Mouse (Mus musculus): ENCODE data around the gene Abhd16b. TPM values are rescaled to one million over a fixed set of nuclear protein-coding genes. Genes with fewer than 3 reads are reported as not detected.

Gene Abhd16b
- polyA plus RNA-seq, 1 experiment: not detected

- TF ChIP-seq POLR2A (IDR thresholded peaks at IDR 0.05; ENCODE audit: borderline replicate concordance, insufficient read depth, low read length) (no peak), CTCF (IDR thresholded peaks at IDR 0.05; ENCODE audit: borderline replicate concordance, insufficient read depth, low read depth, low read length) (no peak)
- WGBS: 75% methylated on average over 5 of the region's 5 CpGs
- no peak overlapping the region for H3K4me3 ChIP-seq (replicated peaks; ENCODE audit: insufficient read depth, low read depth, low read length)
- H3K4me1 ChIP-seq (ENCODE audit: control insufficient read depth, insufficient read depth, low read length): peaks cover 3% of the 10 kb centered on the region; the same call in 1 of the 2 replicates
- no peaks in the 10 kb centered on the region for H3K27me3 ChIP-seq (ENCODE audit: control insufficient read depth, insufficient read depth, low read length)
- DNase-seq: no peak
- H3K27ac ChIP-seq (ENCODE audit: insufficient read depth, low read length): no peak overlapping the region
Observed at GRCm38 (mm10) chr2:181525526-181525925, 32.5 kb downstream of the Abhd16b start.

- no peaks in the 10 kb centered on the region for H3K27me3 ChIP-seq (ENCODE audit: control insufficient read depth, insufficient read depth, low read length)
- WGBS: 94% methylated on average over 1 of the region's 1 CpGs
- TF ChIP-seq POLR2A (IDR thresholded peaks at IDR 0.05; ENCODE audit: borderline replicate concordance, insufficient read depth, low read length) (no peak), CTCF (IDR thresholded peaks at IDR 0.05; ENCODE audit: borderline replicate concordance, insufficient read depth, low read depth, low read length) (no peak)
- no peaks in the 10 kb centered on the region for H3K4me1 ChIP-seq (ENCODE audit: control insufficient read depth, insufficient read depth, low read length)
- H3K27ac ChIP-seq (ENCODE audit: insufficient read depth, low read length): no peak overlapping the region
- DNase-seq: no peak
- no peak overlapping the region for H3K4me3 ChIP-seq (replicated peaks; ENCODE audit: insufficient read depth, low read depth, low read length)
Observed at GRCm38 (mm10) chr2:181529076-181529475, 36.1 kb downstream of the Abhd16b start.

GRCm38 (mm10) chr2:181532589-181532988 lies 39.6 kb downstream of the Abhd16b start:
- 99% methylated on average over 3 of the region's 3 CpGs for WGBS
- TF ChIP-seq CTCF (IDR thresholded peaks at IDR 0.05; ENCODE audit: borderline replicate concordance, insufficient read depth, low read depth, low read length) (no peak), POLR2A (IDR thresholded peaks at IDR 0.05; ENCODE audit: borderline replicate concordance, insufficient read depth, low read length) (no peak)
- Histone ChIP-seq H3K27ac (ENCODE audit: insufficient read depth, low read length) (no peak overlapping the region), H3K4me1 (ENCODE audit: control insufficient read depth, insufficient read depth, low read length) (peaks cover 2% of the 10 kb centered on the region), H3K4me3 (replicated peaks; ENCODE audit: insufficient read depth, low read depth, low read length) (no peak overlapping the region), H3K27me3 (ENCODE audit: control insufficient read depth, insufficient read depth, low read length) (no peaks in the 10 kb centered on the region)
- no peak for DNase-seq

GRCm38 (mm10) chr2:181536410-181536809 lies 43.4 kb downstream of the Abhd16b start:
- 76% methylated on average over 2 of the region's 2 CpGs for WGBS
- TF ChIP-seq CTCF (IDR thresholded peaks at IDR 0.05; ENCODE audit: borderline replicate concordance, insufficient read depth, low read depth, low read length) (no peak), POLR2A (IDR thresholded peaks at IDR 0.05; ENCODE audit: borderline replicate concordance, insufficient read depth, low read length) (no peak)
- Histone ChIP-seq H3K4me1 (ENCODE audit: control insufficient read depth, insufficient read depth, low read length) (peaks cover 6% of the 10 kb centered on the region), H3K27ac (ENCODE audit: insufficient read depth, low read length) (no peak overlapping the region), H3K4me3 (replicated peaks; ENCODE audit: insufficient read depth, low read depth, low read length) (no peak overlapping the region), H3K27me3 (ENCODE audit: control insufficient read depth, insufficient read depth, low read length) (no peaks in the 10 kb centered on the region)
- no peak for DNase-seq

- H3K27me3 ChIP-seq (ENCODE audit: control insufficient read depth, insufficient read depth, low read length): no peaks in the 10 kb centered on the region
- peak overlapping the region; percentile 15 for H3K4me3 ChIP-seq (replicated peaks; ENCODE audit: insufficient read depth, low read depth, low read length)
- peaks cover 13% of the 10 kb centered on the region for H3K4me1 ChIP-seq (ENCODE audit: control insufficient read depth, insufficient read depth, low read length)
- peak in 1 of 2 experiments; percentile 29 for DNase-seq
- H3K27ac ChIP-seq (ENCODE audit: insufficient read depth, low read length): peak overlapping the region; percentile 72
- TF ChIP-seq CTCF (IDR thresholded peaks at IDR 0.05; ENCODE audit: borderline replicate concordance, insufficient read depth, low read depth, low read length) (no peak), POLR2A (IDR thresholded peaks at IDR 0.05; ENCODE audit: borderline replicate concordance, insufficient read depth, low read length) (no peak)
- 45% methylated on average over 2 of the region's 2 CpGs for WGBS
Observed at GRCm38 (mm10) chr2:181537444-181538047, 44.5 kb downstream of the Abhd16b start.

GRCm38 (mm10) chr2:181541761-181542380 lies 48.9 kb downstream of the Abhd16b start:
- Histone ChIP-seq H3K4me1 (ENCODE audit: control insufficient read depth, insufficient read depth, low read length) (peaks cover 13% of the 10 kb centered on the region), H3K4me3 (replicated peaks; ENCODE audit: insufficient read depth, low read depth, low read length) (no peak overlapping the region), H3K27ac (ENCODE audit: insufficient read depth, low read length) (0 out of 2 replicates have a peak overlapping the region, but pooled peaks have one; percentile 63), H3K27me3 (ENCODE audit: control insufficient read depth, insufficient read depth, low read length) (no peaks in the 10 kb centered on the region)
- 40% methylated on average over 6 of the region's 6 CpGs for WGBS
- TF ChIP-seq POLR2A (IDR thresholded peaks at IDR 0.05; ENCODE audit: borderline replicate concordance, insufficient read depth, low read length) (no peak), CTCF (IDR thresholded peaks at IDR 0.05; ENCODE audit: borderline replicate concordance, insufficient read depth, low read depth, low read length) (no peak)
- peak in 1 of 2 experiments; percentile 64 for DNase-seq

Other genes starting within 250 kb of the Abhd16b start
- 28.7 and 30.1 TPM in 2 replicates for gene Gmeb2, start 205.2 kb upstream of the Abhd16b start, polyA plus RNA-seq (2012; rRNA removed)
- gene Stmn3, start 178.7 kb upstream of the Abhd16b start, polyA plus RNA-seq (2012; rRNA removed): 1,100 TPM in 2 replicates
- gene Rtel1, start 173.5 kb upstream of the Abhd16b start, polyA plus RNA-seq (2012; rRNA removed): 88.5 and 103 TPM in 2 replicates
- gene Zgpat, start 128.3 kb upstream of the Abhd16b start, polyA plus RNA-seq (2012; rRNA removed): 102 and 106 TPM in 2 replicates
- gene Arfrp1, start 127.8 kb upstream of the Abhd16b start, polyA plus RNA-seq (2012; rRNA removed): 75.6 and 77.7 TPM in 2 replicates
- 79.8 and 85.0 TPM in 2 replicates for gene Lime1, start 113.1 kb upstream of the Abhd16b start, polyA plus RNA-seq (2012; rRNA removed)
- 31.9 and 34.6 TPM in 2 replicates for gene Zbtb46, start 33.8 kb upstream of the Abhd16b start, polyA plus RNA-seq (2012; rRNA removed)
- 154 and 159 TPM in 2 replicates for gene Tpd52l2, start 3.9 kb downstream of the Abhd16b start, polyA plus RNA-seq (2012; rRNA removed)
- 218 and 230 TPM in 2 replicates for gene Dnajc5, start 27.3 kb downstream of the Abhd16b start, polyA plus RNA-seq (2012; rRNA removed)
- gene Uckl1, start 91.7 kb downstream of the Abhd16b start, polyA plus RNA-seq (2012; rRNA removed): 142 and 149 TPM in 2 replicates
- gene Prpf6, start 98.7 kb downstream of the Abhd16b start, polyA plus RNA-seq (2012; rRNA removed): 44.2 and 44.6 TPM in 2 replicates
- 55.5 and 55.6 TPM in 2 replicates for gene Zfp512b, start 99.6 kb downstream of the Abhd16b start, polyA plus RNA-seq (2012; rRNA removed)
- gene Samd10, start 106.0 kb downstream of the Abhd16b start, polyA plus RNA-seq (2012; rRNA removed): 61.0 and 62.2 TPM in 2 replicates
- gene Gm29797, start 163.8 kb downstream of the Abhd16b start, polyA plus RNA-seq (2012; rRNA removed): 0.21 and 0.26 TPM in 2 replicates
- 15.1 and 17.8 TPM in 2 replicates for gene Sox18, start 178.4 kb downstream of the Abhd16b start, polyA plus RNA-seq (2012; rRNA removed)
- gene Tcea2, start 187.1 kb downstream of the Abhd16b start, polyA plus RNA-seq (2012; rRNA removed): 128 and 138 TPM in 2 replicates
- 29.2 and 30.6 TPM in 2 replicates for gene Rgs19, start 200.8 kb downstream of the Abhd16b start, polyA plus RNA-seq (2012; rRNA removed)
- gene Lkaaear1, start 205.2 kb downstream of the Abhd16b start, polyA plus RNA-seq (2012; rRNA removed): not detected in 2 replicates
- 28.6 and 35.1 TPM in 2 replicates for gene Oprl1, start 221.8 kb downstream of the Abhd16b start, polyA plus RNA-seq (2012; rRNA removed)